Mouse (Mus musculus): ENCODE measurements at regions not wholly inside any gene's neighbourhood (a gene's known extent, or its start where the extent isn't known, plus 50 kb on each side); places are given as distances from the start of the nearest gene placed in this dataset.

DNA sequence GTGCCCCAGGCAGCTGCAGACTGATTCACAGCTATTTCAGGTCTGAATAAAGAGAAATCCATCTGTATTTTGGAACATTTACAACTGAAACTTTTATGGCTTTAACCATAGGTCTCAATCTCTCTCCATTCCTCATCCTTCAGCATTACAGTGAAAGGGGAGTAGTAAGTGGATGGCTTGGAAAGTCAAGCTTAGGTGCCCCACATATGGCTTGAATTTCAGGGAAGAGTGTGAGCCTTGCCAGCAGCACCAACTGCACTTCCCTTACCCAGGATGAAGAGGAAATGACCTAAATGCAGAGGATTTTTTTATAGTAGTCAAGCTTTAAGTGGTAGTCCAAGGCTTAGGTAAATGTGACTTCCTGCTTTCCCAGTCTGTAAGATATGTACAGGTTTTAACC lies 279.8 kb downstream of the Impad1 start:
- TF ChIP-seq CEBPB (IDR thresholded peaks at IDR 0.05; ENCODE audit: insufficient read depth, poor library complexity, severe bottlenecking) (no peak), MYOG (IDR thresholded peaks at IDR 0.05; ENCODE audit: control insufficient read depth in 1 of 3, insufficient read depth in 1 of 3, insufficient read length in 2 of 3, low read depth in 2 of 3) (no peak), POLR2A (IDR thresholded peaks at IDR 0.05; ENCODE audit: insufficient read length, low read depth) (no peak), SRF (IDR thresholded peaks at IDR 0.05; ENCODE audit: control insufficient read depth, insufficient read length, low read depth) (no peak), MAX (IDR thresholded peaks at IDR 0.05; ENCODE audit: low read depth) (no peak), USF1 (IDR thresholded peaks at IDR 0.05; ENCODE audit: low read depth) (no peak), E2F4 (IDR thresholded peaks at IDR 0.05; ENCODE audit: insufficient read depth) (no peak), POLR2AphosphoS2 (IDR thresholded peaks at IDR 0.05; ENCODE audit: insufficient read length, low read depth) (no peak), MYOD1 (IDR thresholded peaks at IDR 0.05; ENCODE audit: control insufficient read depth in 1 of 3, insufficient read length in 2 of 3, low read depth in 2 of 3) (no peak), TCF12 (IDR thresholded peaks at IDR 0.05; ENCODE audit: insufficient read depth, poor library complexity, severe bottlenecking) (no peak)

Data from myocyte (in vitro differentiated cells).